ENCODE assay signal across 9 mouse cellular contexts in the genomic region with DNA sequence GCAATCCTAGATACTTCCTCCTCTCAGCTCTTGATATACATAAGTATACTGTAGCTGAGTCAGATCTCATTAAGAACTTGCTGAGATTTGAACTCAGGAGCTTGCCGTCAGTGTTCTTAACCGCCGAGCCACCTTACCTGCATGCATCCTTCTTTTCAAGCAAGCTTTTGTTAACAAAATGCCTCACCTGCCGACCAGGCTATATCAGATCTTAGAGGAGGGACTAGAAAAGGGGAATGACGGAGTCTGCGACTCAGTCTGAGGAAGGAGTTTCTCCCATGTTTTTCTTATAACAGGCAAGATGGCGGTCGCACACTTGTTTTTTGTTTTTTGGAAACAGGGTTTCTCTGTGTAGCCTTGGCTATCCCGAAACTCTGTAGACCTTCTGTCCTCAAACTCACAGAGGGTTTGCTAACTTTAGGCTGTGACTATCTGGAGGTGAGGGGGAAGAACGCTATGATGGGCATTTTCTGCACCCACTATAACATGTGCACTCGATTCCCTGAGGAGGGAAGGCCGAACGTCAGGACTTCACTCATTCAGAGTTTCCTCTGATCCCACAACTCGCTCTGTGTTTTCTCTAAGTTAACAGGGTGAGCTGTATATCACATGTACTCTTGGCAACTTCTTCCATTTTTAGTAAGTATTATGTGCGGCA. TPM values are rescaled to one million over a fixed set of nuclear protein-coding genes. Genes with fewer than 3 reads are reported as not detected.
A peak's percentile ranks its signal among the peaks of the same experiment; 100 is the strongest.
DNase-seq lines count a peak whose midpoint lies in the region; ATAC-seq and TF ChIP-seq lines count a peak whose summit lies in the region.
"Had no signal": no experiment of that assay in that cellular context is flagged by ENCODE, and none has a peak within 500 bp of the region (broad histone marks: within the 10 kb centered on the region; RNA-seq: fewer than 3 reads in every experiment).

No protein-coding gene starts in this region.

- ATAC-seq in kidney, embryonic 15.5 days (replicated peaks; ENCODE audit: low FRiP score): no peak; the same call in 1 of the 2 replicates
- ATAC-seq in midbrain, embryonic 14.5 days (ENCODE audit: low FRiP score, low TSS enrichment): no peak
- ATAC-seq: inflammation-experienced regulatory T-cells, adult 6 months had no signal

- no peaks in the 10 kb centered on the region for H3K36me3 ChIP-seq in kidney, embryonic 15.5 days
- H3K36me3 ChIP-seq in midbrain, embryonic 14.5 days (ENCODE audit: control insufficient read depth, insufficient read depth, low read length): no peaks in the 10 kb centered on the region

- WGBS in kidney, embryonic 15.5 days: 16% methylated on average over 15 of the region's 15 CpGs
- WGBS in midbrain, embryonic 14.5 days: 16% methylated on average over 15 of the region's 15 CpGs

- no peak for TF ChIP-seq CTCF in embryonic fibroblast, embryonic 13.5 days (IDR thresholded peaks at IDR 0.05; ENCODE audit: borderline replicate concordance, insufficient read depth, low read length)

- H3K27me3 ChIP-seq in kidney, embryonic 15.5 days: peaks cover 95% of the 10 kb centered on the region
- H3K27me3 ChIP-seq in midbrain, embryonic 14.5 days (ENCODE audit: control insufficient read depth, insufficient read depth, low read length): peaks cover 76% of the 10 kb centered on the region

- peaks cover 16% of the 10 kb centered on the region for H3K4me1 ChIP-seq in kidney, embryonic 15.5 days
- H3K4me1 ChIP-seq in embryonic fibroblast, embryonic 13.5 days (ENCODE audit: control insufficient read depth, insufficient read depth, low read length): peaks cover 3% of the 10 kb centered on the region
- H3K4me1 ChIP-seq in midbrain, embryonic 14.5 days (ENCODE audit: control insufficient read depth, insufficient read depth, low read length): no peaks in the 10 kb centered on the region

- H3K4me2 ChIP-seq in kidney, embryonic 15.5 days: peak overlapping the region; percentile 67; the same call in 1 of the 2 replicates
- peak overlapping the region; percentile 50; the same call in 1 of the 2 replicates for H3K4me2 ChIP-seq in midbrain, embryonic 14.5 days (ENCODE audit: low read length)

- no peak overlapping the region for H3K9ac ChIP-seq in kidney, embryonic 15.5 days
- no peak overlapping the region for H3K9ac ChIP-seq in midbrain, embryonic 14.5 days (replicated peaks; ENCODE audit: low read length)

- H3K27ac ChIP-seq in kidney, embryonic 15.5 days: no peak overlapping the region
- H3K27ac ChIP-seq in embryonic fibroblast, embryonic 13.5 days (ENCODE audit: insufficient read depth, low read length): no peak overlapping the region
- no peak overlapping the region for H3K27ac ChIP-seq in midbrain, embryonic 14.5 days (replicated peaks; ENCODE audit: low read depth, low read length)

- DNase-seq in kidney, adult 8-10 months: no peak
- peak; percentile 90 for DNase-seq in MN1 (ENCODE audit: low spot score)
- no peak for DNase-seq in midbrain, embryonic 14.5 days
- DNase-seq in frontal cortex, postnatal 14 days (ENCODE audit: low spot score in 2 of 2): no peak
- no peak for DNase-seq in kidney, adult 18-20 months
- DNase-seq: cerebellum, adult 9-10 months had no signal

- no peaks in the 10 kb centered on the region for H3K9me3 ChIP-seq in kidney, embryonic 15.5 days (replicated peaks)
- H3K9me3 ChIP-seq in midbrain, embryonic 14.5 days (ENCODE audit: control insufficient read depth, low read length): no peaks in the 10 kb centered on the region

- H3K4me3 ChIP-seq in kidney, embryonic 15.5 days (replicated peaks): peak overlapping the region; percentile 43; the same call in 1 of the 2 replicates
- H3K4me3 ChIP-seq in embryonic fibroblast, embryonic 13.5 days (ENCODE audit: insufficient read depth, low read length): peak overlapping the region; percentile 32; the same call in 1 of the 2 replicates
- H3K4me3 ChIP-seq in midbrain, embryonic 14.5 days (replicated peaks; ENCODE audit: low read depth, low read length): no peak overlapping the region

- peak; percentile 16; the same call in 1 of the 2 replicates for TF ChIP-seq POLR2A in embryonic fibroblast, embryonic 13.5 days (IDR thresholded peaks at IDR 0.05; ENCODE audit: low read depth, low read length)

RNA-seq across cellular contexts. Expression of a gene that starts 35.1 kb away (rescaled TPM):
- polyA plus RNA-seq in kidney, embryonic 15.5 days (2015; fragmentation: Nextera tagmentation; extraction: Ambion mirVana): 1.7 TPM in 2 replicates
- 0.61 TPM in 1 of 2 replicates, not detected in the other for polyA plus RNA-seq in embryonic fibroblast, embryonic 13.5 days (2011; ENCODE audit: insufficient read length, low read depth, missing spikeins)
- polyA plus RNA-seq in midbrain, embryonic 14.5 days (2014; fragmentation: Nextera tagmentation; extraction: Ambion mirVana): 0.27 and 4.8 TPM in 2 replicates

RNA-seq across cellular contexts. Expression of a gene that starts 59.3 kb away (rescaled TPM):
- polyA plus RNA-seq in kidney, embryonic 15.5 days (2015; fragmentation: Nextera tagmentation; extraction: Ambion mirVana): 12.8 and 17.8 TPM in 2 replicates
- polyA plus RNA-seq in embryonic fibroblast, embryonic 13.5 days (2011; ENCODE audit: insufficient read length, low read depth, missing spikeins): 11.0 and 16.1 TPM in 2 replicates
- polyA plus RNA-seq in midbrain, embryonic 14.5 days (2014; fragmentation: Nextera tagmentation; extraction: Ambion mirVana): 4.9 and 5.4 TPM in 2 replicates
